Mouse (Mus musculus) thymus, adult 2 months (tissue): ENCODE data around the gene Myo18b. TPM values are rescaled to one million over a fixed set of nuclear protein-coding genes. Genes with fewer than 3 reads are reported as not detected.

Experiments used
- DNase-seq: peaks from one replicate; pipeline ENCODE4 v3.0.0; 2021
- H3K27ac ChIP-seq: fragments of 200-500 bp; 2 replicates; pipeline ENCODE4 v1.5.1; 2012; ENCODE audit warnings: low read length, control low read depth; ENCODE audit not compliant: control insufficient read depth, insufficient read depth
- H3K27me3 ChIP-seq: fragments of 200-500 bp; 2 replicates; pipeline ENCODE4 v1.6.1; 2012; ENCODE audit warnings: mild to moderate bottlenecking, low read length, moderate library complexity, mixed read lengths; ENCODE audit not compliant: control insufficient read depth, insufficient read depth
- H3K36me3 ChIP-seq: fragments of 200-500 bp; 2 replicates; pipeline ENCODE4 v1.6.1; 2012; ENCODE audit warnings: mild to moderate bottlenecking, low read length, moderate library complexity; ENCODE audit not compliant: control insufficient read depth, insufficient read depth
- H3K4me1 ChIP-seq: fragments of 200-500 bp; replicated peaks from 2 replicates; pipeline ENCODE4 v1.6.1; 2012; ENCODE audit warnings: low read length; ENCODE audit not compliant: control insufficient read depth, insufficient read depth
- H3K4me3 ChIP-seq: fragments of 200-500 bp; 2 replicates; pipeline ENCODE4 v1.5.1; 2012; ENCODE audit warnings: mild to moderate bottlenecking, low read length, control low read depth, moderate library complexity; ENCODE audit not compliant: control insufficient read depth, insufficient read depth
- CTCF ChIP-seq: fragments of 200-500 bp; IDR thresholded peaks from 2 replicates; pipeline ENCODE4 v1.5.1; 2012; ENCODE audit warnings: mild to moderate bottlenecking, control low read depth, low read length, moderate library complexity, borderline replicate concordance; ENCODE audit not compliant: control insufficient read depth, poor library complexity, insufficient read depth; ENCODE audit errors: extremely low read depth
- POLR2A ChIP-seq: fragments of 200-500 bp; IDR thresholded peaks from 2 replicates; pipeline ENCODE4 v1.6.1; 2012; ENCODE audit warnings: mild to moderate bottlenecking, low read length, control low read depth, moderate library complexity; ENCODE audit not compliant: control insufficient read depth, poor library complexity, insufficient read depth; ENCODE audit errors: extremely low read depth
- whole genome bisulfite sequencing: fragments of 180-500 bp; shearing (Covaris S2); methylation state at CpG from one replicate; pipeline ENCODE4 v1.1.7; 2018; 5-methylcytosine and 5-hydroxymethylcytosine counted together
- polyA plus RNA-seq: library from polyadenylated mRNA; depleted of rRNA; stranded (reverse); fragments of >200 nt; gene quantifications from 2 replicates; pipeline ENCODE4 v1.2.3, GENCODE M21; 2012; rRNA removed

Gene Myo18b
- 0.36 and 3.8 TPM in 2 replicates for polyA plus RNA-seq

- WGBS: 85% methylated on average over 17 of the region's 17 CpGs
- H3K27me3 ChIP-seq: no peaks in the 10 kb centered on the region
- no peak within 1 kb of the TSS for H3K27ac ChIP-seq
- no peaks in the 10 kb centered on the region for H3K4me1 ChIP-seq
- DNase-seq: no peak
- no peaks in the 10 kb centered on the region for H3K36me3 ChIP-seq
- TF ChIP-seq CTCF (no peak), POLR2A (no peak)
- no peak within 1 kb of the TSS for H3K4me3 ChIP-seq
Observed at GRCm38 (mm10) chr5:112895674-112896654, at the start of gene Myo18b. Gene Myo18b (minus strand): TSS chr5:112896362.

DNA sequence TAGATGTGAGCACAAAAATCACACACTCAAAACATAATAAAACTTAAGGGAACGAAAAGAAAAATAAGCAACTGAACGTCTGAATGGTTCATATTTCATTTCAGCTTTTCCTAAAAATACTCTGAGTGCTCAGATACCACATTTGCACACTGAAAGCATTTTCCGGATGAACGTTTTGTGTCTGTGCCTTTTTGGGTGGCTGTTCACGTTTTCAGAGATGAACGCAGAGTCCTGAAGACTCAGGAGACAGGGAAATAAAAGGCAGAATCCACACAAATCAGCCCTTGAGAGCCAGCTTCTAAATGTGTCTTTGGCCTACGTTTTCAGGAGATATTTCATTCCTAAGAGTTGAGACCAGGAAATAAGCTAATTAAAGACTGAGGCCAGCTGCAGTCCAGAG, 49.8 kb upstream of the Myo18b start:
- H3K27me3 ChIP-seq: no peaks in the 10 kb centered on the region
- no peak overlapping the region for H3K4me3 ChIP-seq
- H3K27ac ChIP-seq: no peak overlapping the region
- 88% methylated on average over 7 of the region's 7 CpGs for WGBS
- H3K4me1 ChIP-seq: no peaks in the 10 kb centered on the region
- no peaks in the 10 kb centered on the region for H3K36me3 ChIP-seq
- no peak for DNase-seq
- TF ChIP-seq POLR2A: no peak
- TF ChIP-seq CTCF: no peak

DNA sequence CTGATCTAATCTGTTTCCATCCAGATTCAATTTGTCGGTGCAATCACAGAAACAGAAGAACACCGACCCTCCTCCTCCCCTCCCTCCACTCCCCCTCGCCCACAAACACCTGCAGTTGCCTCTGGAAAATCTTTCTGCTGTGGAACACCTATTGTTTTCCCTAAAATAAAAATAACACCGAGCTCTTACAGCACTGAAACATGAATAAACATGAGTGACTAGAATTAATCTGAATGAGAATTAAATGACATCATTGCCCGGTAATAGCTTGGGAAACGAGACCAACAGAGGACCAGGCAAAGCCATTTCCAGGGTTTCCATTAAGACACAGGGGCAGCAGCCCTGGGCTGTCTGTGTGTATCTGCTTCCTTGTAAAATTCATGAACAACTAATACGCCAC, 46.1 kb upstream of the Myo18b start:
- WGBS: 89% methylated on average over 7 of the region's 7 CpGs
- H3K27ac ChIP-seq: no peak overlapping the region
- no peak overlapping the region for H3K4me3 ChIP-seq
- H3K27me3 ChIP-seq: no peaks in the 10 kb centered on the region
- no peak for DNase-seq
- H3K4me1 ChIP-seq: no peaks in the 10 kb centered on the region
- no peaks in the 10 kb centered on the region for H3K36me3 ChIP-seq
- TF ChIP-seq POLR2A (no peak), CTCF (no peak)

- 95% methylated on average over 12 of the region's 12 CpGs for whole genome bisulfite sequencing
- Histone ChIP-seq H3K27me3 (no peaks in the 10 kb centered on the region), H3K4me1 (no peaks in the 10 kb centered on the region), H3K36me3 (no peaks in the 10 kb centered on the region), H3K4me3 (no peak overlapping the region), H3K27ac (no peak overlapping the region)
- TF ChIP-seq CTCF (no peak), POLR2A (no peak)
- no peak for DNase-seq
Observed at GRCm38 (mm10) chr5:112941001-112941400, 44.8 kb upstream of the Myo18b start.

- Histone ChIP-seq H3K27ac (no peak overlapping the region), H3K36me3 (no peaks in the 10 kb centered on the region)
Observed at GRCm38 (mm10) chr5:112936632-112937031, 40.5 kb upstream of the Myo18b start.

DNA sequence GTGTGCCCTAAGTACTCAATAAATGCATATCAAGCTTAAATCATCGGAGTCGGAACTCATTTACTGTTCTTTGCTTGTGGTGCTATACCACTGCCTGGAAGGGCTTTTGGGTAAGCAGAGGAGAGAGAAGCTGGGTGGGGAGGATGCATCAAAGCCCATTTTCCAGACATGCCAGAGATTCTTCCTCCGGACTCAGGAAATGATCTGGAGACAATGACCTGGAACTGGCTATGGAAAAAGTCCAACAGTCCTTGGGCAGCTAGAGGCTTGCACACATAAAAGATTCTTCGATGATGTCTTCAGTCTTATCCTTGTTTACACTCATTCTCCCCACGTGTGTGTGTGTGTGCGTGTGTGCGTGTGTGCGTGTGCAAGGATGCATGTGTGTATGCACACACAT, 39.3 kb upstream of the Myo18b start:
- H3K36me3 ChIP-seq: no peaks in the 10 kb centered on the region
- no peaks in the 10 kb centered on the region; the same call in 1 of the 2 replicates for H3K4me1 ChIP-seq
- TF ChIP-seq CTCF (no peak), POLR2A (no peak)
- no peak overlapping the region for H3K27ac ChIP-seq
- no peak overlapping the region for H3K4me3 ChIP-seq
- no peaks in the 10 kb centered on the region for H3K27me3 ChIP-seq
- WGBS: 96% methylated on average over 8 of the region's 8 CpGs
- no peak for DNase-seq

More at GRCm38 (mm10) chr5:112936632-112937031, 40.5 kb upstream of the Myo18b start:
- no peak for TF ChIP-seq CTCF
- TF ChIP-seq POLR2A: no peak
- Histone ChIP-seq H3K27me3 (no peaks in the 10 kb centered on the region), H3K4me3 (no peak overlapping the region), H3K4me1 (no peaks in the 10 kb centered on the region; the same call in 1 of the 2 replicates)
- no peak for DNase-seq
- WGBS: 94% methylated on average over 10 of the region's 10 CpGs
